Mouse (Mus musculus): ENCODE measurements around the gene Rad51ap2. TPM values are rescaled to one million over a fixed set of nuclear protein-coding genes. Genes with fewer than 3 reads are reported as not detected.

The Rad51ap2 gene
- polyA plus RNA-seq, 1 experiment from 2014 or later: 0.42 TPM

- peak; percentile 35 for ATAC-seq (ENCODE audit: low FRiP score, low read depth)
- no peaks in the 10 kb centered on the region for H3K36me3 ChIP-seq
- peak overlapping the region; percentile 77 for H3K4me2 ChIP-seq (replicated peaks)
- peaks cover 18% of the 10 kb centered on the region; the same call in 1 of the 2 replicates for H3K4me1 ChIP-seq
- H3K27ac ChIP-seq: no peak overlapping the region
- no peak overlapping the region for H3K9ac ChIP-seq
- peak overlapping the region; percentile 21; the same call in 1 of the 2 replicates for H3K4me3 ChIP-seq
- H3K9me3 ChIP-seq: 0 out of 2 replicates have a peak, but pooled peaks cover 2% of the 10 kb centered on the region
- peaks cover 5% of the 10 kb centered on the region; the same call in 1 of the 2 replicates for H3K27me3 ChIP-seq (replicated peaks)
- WGBS: 19% methylated on average over 23 of the region's 23 CpGs
Measured at GRCm38 (mm10) chr12:11437907-11438447, 17.9 kb upstream of the Rad51ap2 start.

DNA sequence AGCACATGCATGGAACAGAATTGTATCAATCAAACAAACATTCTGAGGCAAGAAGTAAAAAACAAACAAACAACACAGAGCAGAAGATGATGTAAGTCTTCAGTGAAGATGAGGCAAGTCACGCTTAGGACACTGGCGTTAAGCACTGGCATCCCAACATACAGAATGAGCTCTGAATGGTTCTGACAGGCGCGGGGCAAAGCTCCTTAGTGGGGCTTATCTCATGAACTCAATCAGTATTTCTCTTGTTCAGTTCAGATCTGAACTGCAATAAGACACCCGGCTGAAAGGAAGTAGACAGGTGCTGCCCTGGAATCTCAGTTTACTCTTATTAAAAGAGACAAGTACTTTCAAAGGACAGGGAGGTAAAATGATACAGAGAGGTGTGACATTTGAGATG is 1.7 kb upstream of the Rad51ap2 start:
- WGBS: 76% methylated on average over 5 of the region's 5 CpGs
- H3K4me3 ChIP-seq: no peak overlapping the region
- no peak overlapping the region for H3K27ac ChIP-seq
- no peak overlapping the region for H3K4me2 ChIP-seq (replicated peaks)
- no peak for ATAC-seq (ENCODE audit: low FRiP score, low read depth)
- no peaks in the 10 kb centered on the region for H3K36me3 ChIP-seq
- H3K27me3 ChIP-seq (replicated peaks): no peaks in the 10 kb centered on the region
- no peaks in the 10 kb centered on the region for H3K4me1 ChIP-seq
- no peak overlapping the region for H3K9ac ChIP-seq
- H3K9me3 ChIP-seq: no peaks in the 10 kb centered on the region

DNA sequence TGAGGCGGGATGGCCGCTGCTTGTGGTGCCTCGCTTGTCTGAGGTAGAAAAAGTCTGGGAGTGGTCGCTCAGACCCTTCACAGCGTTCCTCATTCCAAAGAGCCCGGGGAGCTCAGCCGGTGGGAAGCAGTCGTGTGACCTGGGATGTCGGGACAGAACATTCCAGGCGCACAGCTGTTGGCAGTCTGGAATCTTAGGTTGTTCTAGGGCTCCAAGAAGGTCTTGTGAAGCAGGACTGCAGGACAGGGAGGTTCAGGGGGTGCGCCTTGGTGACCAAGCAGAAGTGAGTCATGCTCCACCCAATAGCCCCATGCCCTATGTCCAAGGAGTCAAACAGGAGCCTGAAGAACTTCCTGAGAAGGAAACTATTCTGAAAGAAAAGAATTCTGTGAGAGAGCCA is 334 bp downstream of the Rad51ap2 start:
- Histone ChIP-seq H3K36me3 (no peaks in the 10 kb centered on the region), H3K9me3 (no peaks in the 10 kb centered on the region), H3K4me1 (no peaks in the 10 kb centered on the region), H3K4me2 (replicated peaks) (peak overlapping the region; percentile 92), H3K27me3 (replicated peaks) (no peaks in the 10 kb centered on the region), H3K9ac (peak overlapping the region; percentile 66), H3K4me3 (peak overlapping the region; percentile 49), H3K27ac (no peak overlapping the region)
- no peak; the same call in none of the 2 replicates for ATAC-seq (ENCODE audit: low FRiP score, low read depth)
- 4% methylated on average over 11 of the region's 11 CpGs for WGBS

DNA sequence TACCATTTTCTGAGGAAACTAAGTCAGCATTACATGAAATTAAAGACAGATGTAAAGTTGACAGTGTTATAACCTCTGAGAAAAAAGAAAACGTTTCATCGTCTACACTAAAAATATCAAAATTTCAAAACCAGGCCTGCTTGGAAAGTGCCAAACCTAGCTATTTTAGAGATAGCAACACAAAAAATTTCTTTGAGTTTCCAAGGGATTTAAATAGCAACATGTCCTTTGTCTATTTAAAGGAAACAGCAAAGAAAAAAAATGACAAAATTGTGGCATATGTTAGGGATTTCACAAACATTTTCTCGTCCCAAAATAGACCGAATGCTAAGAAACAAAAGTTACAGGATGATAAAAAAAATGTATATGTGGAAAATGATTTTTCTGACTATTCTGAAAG is 753 bp downstream of the Rad51ap2 start:
- Histone ChIP-seq H3K9me3 (no peaks in the 10 kb centered on the region), H3K27ac (no peak overlapping the region), H3K4me2 (replicated peaks) (peak overlapping the region; percentile 92), H3K9ac (no peak overlapping the region), H3K36me3 (no peaks in the 10 kb centered on the region), H3K4me1 (no peaks in the 10 kb centered on the region), H3K27me3 (replicated peaks) (no peaks in the 10 kb centered on the region), H3K4me3 (no peak overlapping the region)
- no peak for ATAC-seq (ENCODE audit: low FRiP score, low read depth)
- WGBS: 87% methylated on average over 4 of the region's 4 CpGs

Other genes starting within 250 kb of the Rad51ap2 start
- not detected in 2 replicates for gene Msgn1, start 247.1 kb upstream of the Rad51ap2 start, polyA plus RNA-seq (2016; fragmentation: Nextera tagmentation; extraction: Ambion mirVana)
- 8.9 TPM in 2 replicates for gene Gen1, start 190.3 kb upstream of the Rad51ap2 start, polyA plus RNA-seq (2016; fragmentation: Nextera tagmentation; extraction: Ambion mirVana)
- 116 and 127 TPM in 2 replicates for gene Smc6, start 190.2 kb upstream of the Rad51ap2 start, polyA plus RNA-seq (2016; fragmentation: Nextera tagmentation; extraction: Ambion mirVana)
- gene Vsnl1, start 19.5 kb upstream of the Rad51ap2 start, polyA plus RNA-seq (2016; fragmentation: Nextera tagmentation; extraction: Ambion mirVana): 4.5 and 6.2 TPM in 2 replicates

Measured in neural tube, embryonic 12.5 days (tissue).